Mouse (Mus musculus): ENCODE measurements around the gene Zfp39.

GRCm38 (mm10) chr11:58929055-58929454 is 25.0 kb upstream of the Zfp39 start:
- TF ChIP-seq CTCF (conservative IDR thresholded peaks at IDR 0.05; ENCODE audit: insufficient read depth, insufficient read length, low read depth, low read length) (no peak), POLR2A (IDR thresholded peaks at IDR 0.05; ENCODE audit: low read depth, low read length) (no peak)

All from kidney, adult 2 months (tissue).